19 mouse cellular contexts compared by ENCODE assay signal in the genomic region with DNA sequence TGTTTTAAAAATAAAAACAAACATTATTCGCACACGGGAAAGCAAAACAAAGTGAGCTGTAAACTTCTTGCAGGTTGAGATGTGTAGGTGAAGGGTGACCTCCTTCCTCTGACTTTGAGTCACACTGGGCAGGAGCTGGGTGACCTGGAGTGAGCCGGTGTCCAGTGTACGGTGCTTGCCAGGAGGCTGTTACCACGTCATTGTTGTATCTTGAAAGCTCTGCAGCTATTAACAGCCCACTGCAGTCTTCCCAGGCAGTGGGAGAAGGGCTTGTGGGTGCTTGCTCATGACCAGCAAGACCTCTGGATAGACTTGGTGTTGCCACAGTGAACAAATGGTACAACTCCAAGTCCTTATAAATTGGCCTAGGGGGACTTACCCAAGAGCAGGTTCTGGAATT. TPM values are rescaled to one million over a fixed set of nuclear protein-coding genes. Genes with fewer than 3 reads are reported as not detected.
DNase-seq lines count a peak whose midpoint lies in the region; ATAC-seq lines count a peak whose summit lies in the region.
"Had no signal": no experiment of that assay in that cellular context is flagged by ENCODE, and none has a peak within 500 bp of the region (broad histone marks: within the 10 kb centered on the region; RNA-seq: fewer than 3 reads in every experiment).

No protein-coding gene starts in this region.

- peaks cover 9% of the 10 kb centered on the region; the same call in 1 of the 2 replicates for H3K4me1 ChIP-seq in hindbrain, embryonic 10.5 days (replicated peaks)
- H3K4me1 ChIP-seq in hindbrain, embryonic 11.5 days (replicated peaks; ENCODE audit: control insufficient read depth, insufficient read depth, low read length) = no peaks in the 10 kb centered on the region
- peaks cover 24% of the 10 kb centered on the region for H3K4me1 ChIP-seq in heart, embryonic 15.5 days (replicated peaks)
- peaks cover 64% of the 10 kb centered on the region for H3K4me1 ChIP-seq in liver, embryonic 15.5 days (replicated peaks)
- no peaks in the 10 kb centered on the region for H3K4me1 ChIP-seq in midbrain, embryonic 13.5 days (replicated peaks)
- H3K4me1 ChIP-seq: midbrain, embryonic 10.5 days; neural tube, embryonic 12.5 days had no signal

- WGBS in hindbrain, embryonic 10.5 days = 78% methylated on average over 5 of the region's 5 CpGs
- WGBS in hindbrain, embryonic 11.5 days = 80% methylated on average over 5 of the region's 5 CpGs
- WGBS in heart, embryonic 15.5 days = 44% methylated on average over 5 of the region's 5 CpGs
- 60% methylated on average over 5 of the region's 5 CpGs for WGBS in liver, embryonic 15.5 days (ENCODE audit: insufficient replicate concordance)
- WGBS in midbrain, embryonic 13.5 days = 84% methylated on average over 5 of the region's 5 CpGs

- H3K27me3 ChIP-seq in hindbrain, embryonic 10.5 days (ENCODE audit: insufficient read depth, poor library complexity, severe bottlenecking) = no peaks in the 10 kb centered on the region
- no peaks in the 10 kb centered on the region for H3K27me3 ChIP-seq in hindbrain, embryonic 11.5 days (ENCODE audit: control insufficient read depth, insufficient read depth, low read length)
- H3K27me3 ChIP-seq in heart, embryonic 15.5 days = no peaks in the 10 kb centered on the region
- peaks cover 10% of the 10 kb centered on the region for H3K27me3 ChIP-seq in liver, embryonic 15.5 days
- no peaks in the 10 kb centered on the region for H3K27me3 ChIP-seq in midbrain, embryonic 13.5 days
- H3K27me3 ChIP-seq: CH12.LX; embryonic facial prominence, embryonic 15.5 days; forebrain, embryonic 13.5 days; neural tube, embryonic 12.5 days had no signal

- DNase-seq in cerebellum, adult 9-11 months = peak; percentile 18
- no peak for DNase-seq in cerebellum, postnatal 14 days
- no peak for DNase-seq in hindbrain, embryonic 10.5 days (ENCODE audit: low spot score)
- no peak for DNase-seq in hindbrain, embryonic 11.5 days (ENCODE audit: low spot score)
- DNase-seq in left cerebral cortex, adult 18-20 months (ENCODE audit: low spot score in 2 of 2) = no peak
- DNase-seq: embryo, embryonic 11 days; kidney, adult 2 months; kidney, postnatal 36 days; lung, postnatal 14 days; thymus, postnatal 14 days had no signal

- H3K27ac ChIP-seq in hindbrain, embryonic 10.5 days = peak overlapping the region; percentile 42; the same call in 1 of the 2 replicates
- H3K27ac ChIP-seq in hindbrain, embryonic 11.5 days (ENCODE audit: low read depth, low read length) = no peak overlapping the region
- H3K27ac ChIP-seq in heart, embryonic 15.5 days = peak overlapping the region; percentile 20
- H3K27ac ChIP-seq in liver, embryonic 15.5 days (replicated peaks) = peak overlapping the region; percentile 98
- no peak overlapping the region for H3K27ac ChIP-seq in midbrain, embryonic 13.5 days
- H3K27ac ChIP-seq: embryonic facial prominence, embryonic 15.5 days; forebrain, embryonic 13.5 days; midbrain, embryonic 10.5 days; neural tube, embryonic 12.5 days had no signal

- H3K9me3 ChIP-seq in hindbrain, embryonic 10.5 days = no peaks in the 10 kb centered on the region
- no peaks in the 10 kb centered on the region for H3K9me3 ChIP-seq in hindbrain, embryonic 11.5 days (ENCODE audit: control insufficient read depth, low read length)
- H3K9me3 ChIP-seq in heart, embryonic 15.5 days (replicated peaks) = no peaks in the 10 kb centered on the region
- H3K9me3 ChIP-seq in liver, embryonic 15.5 days (replicated peaks) = no peaks in the 10 kb centered on the region
- H3K9me3 ChIP-seq in midbrain, embryonic 13.5 days = no peaks in the 10 kb centered on the region
- H3K9me3 ChIP-seq: embryonic facial prominence, embryonic 15.5 days; forebrain, embryonic 13.5 days; midbrain, embryonic 10.5 days; neural tube, embryonic 12.5 days had no signal

- peaks cover 33% of the 10 kb centered on the region for H3K36me3 ChIP-seq in hindbrain, embryonic 10.5 days
- no peaks in the 10 kb centered on the region for H3K36me3 ChIP-seq in hindbrain, embryonic 11.5 days (ENCODE audit: control insufficient read depth, insufficient read depth, low read length)
- peaks cover 18% of the 10 kb centered on the region; the same call in 1 of the 2 replicates for H3K36me3 ChIP-seq in heart, embryonic 15.5 days
- peaks cover 32% of the 10 kb centered on the region for H3K36me3 ChIP-seq in liver, embryonic 15.5 days (replicated peaks)
- H3K36me3 ChIP-seq in midbrain, embryonic 13.5 days = peaks cover 27% of the 10 kb centered on the region

- ATAC-seq in hindbrain, embryonic 11.5 days (ENCODE audit: low FRiP score) = no peak
- ATAC-seq in heart, embryonic 15.5 days (replicated peaks; ENCODE audit: insufficient number of reproducible peaks, insufficient read depth, low FRiP score, low read depth) = no peak
- ATAC-seq in liver, embryonic 15.5 days (ENCODE audit: insufficient read depth) = no peak
- ATAC-seq in midbrain, embryonic 13.5 days = no peak
- ATAC-seq: forebrain, embryonic 13.5 days had no signal

- no peak overlapping the region for H3K9ac ChIP-seq in hindbrain, embryonic 11.5 days (ENCODE audit: low read depth, low read length)
- no peak overlapping the region for H3K9ac ChIP-seq in heart, embryonic 15.5 days
- peak overlapping the region; percentile 16 for H3K9ac ChIP-seq in liver, embryonic 15.5 days
- no peak overlapping the region for H3K9ac ChIP-seq in midbrain, embryonic 13.5 days (replicated peaks)
- H3K9ac ChIP-seq: embryonic facial prominence, embryonic 15.5 days; forebrain, embryonic 13.5 days; neural tube, embryonic 12.5 days had no signal

- no peak overlapping the region for H3K4me3 ChIP-seq in hindbrain, embryonic 10.5 days
- H3K4me3 ChIP-seq in hindbrain, embryonic 11.5 days (ENCODE audit: low read depth, low read length) = no peak overlapping the region
- no peak overlapping the region for H3K4me3 ChIP-seq in heart, embryonic 15.5 days
- H3K4me3 ChIP-seq in liver, embryonic 15.5 days (replicated peaks) = peak overlapping the region; percentile 15; the same call in 1 of the 2 replicates
- H3K4me3 ChIP-seq in midbrain, embryonic 13.5 days (replicated peaks) = no peak overlapping the region
- H3K4me3 ChIP-seq: embryonic facial prominence, embryonic 15.5 days; forebrain, embryonic 13.5 days; midbrain, embryonic 10.5 days; neural tube, embryonic 12.5 days had no signal

- H3K4me2 ChIP-seq in hindbrain, embryonic 11.5 days (replicated peaks; ENCODE audit: low read depth, low read length) = no peak overlapping the region
- H3K4me2 ChIP-seq in heart, embryonic 15.5 days = no peak overlapping the region
- H3K4me2 ChIP-seq in liver, embryonic 15.5 days = peak overlapping the region; percentile 57
- H3K4me2 ChIP-seq in midbrain, embryonic 13.5 days (replicated peaks) = no peak overlapping the region
- H3K4me2 ChIP-seq: embryonic facial prominence, embryonic 15.5 days; forebrain, embryonic 13.5 days; neural tube, embryonic 12.5 days had no signal

RNA-seq across cellular contexts. Expression of gene Tpra1, which starts 12.7 kb away (rescaled TPM):
- polyA plus RNA-seq in hindbrain, embryonic 10.5 days (2016; fragmentation: Nextera tagmentation; extraction: Ambion mirVana) = 60.5 and 62.3 TPM in 2 replicates
- 40.1 and 45.4 TPM in 2 replicates for polyA plus RNA-seq in hindbrain, embryonic 11.5 days (2014; fragmentation: Nextera tagmentation; extraction: Ambion mirVana)
- polyA plus RNA-seq in heart, embryonic 15.5 days (2015; fragmentation: Nextera tagmentation; extraction: Ambion mirVana) = 41.4 and 54.7 TPM in 2 replicates
- 54.9 and 66.4 TPM in 2 replicates for polyA plus RNA-seq in liver, embryonic 15.5 days (2015; fragmentation: Nextera tagmentation; extraction: Ambion mirVana)
- 10 to 100 TPM; 45.5 to 47.2 TPM for total RNA-seq in left cerebral cortex, adult 18-20 months (2021)
- polyA plus RNA-seq in midbrain, embryonic 13.5 days (2015; fragmentation: Nextera tagmentation; extraction: Ambion mirVana) = 66.9 and 70.2 TPM in 2 replicates

RNA-seq across cellular contexts. Expression of gene Mcm2, which starts 16.2 kb away (rescaled TPM):
- polyA plus RNA-seq in hindbrain, embryonic 10.5 days (2016; fragmentation: Nextera tagmentation; extraction: Ambion mirVana) = 222 and 292 TPM in 2 replicates
- 146 and 191 TPM in 2 replicates for polyA plus RNA-seq in hindbrain, embryonic 11.5 days (2014; fragmentation: Nextera tagmentation; extraction: Ambion mirVana)
- 68.2 and 94.2 TPM in 2 replicates for polyA plus RNA-seq in heart, embryonic 15.5 days (2015; fragmentation: Nextera tagmentation; extraction: Ambion mirVana)
- 147 and 155 TPM in 2 replicates for polyA plus RNA-seq in liver, embryonic 15.5 days (2015; fragmentation: Nextera tagmentation; extraction: Ambion mirVana)
- 1 to 10 TPM; 3.7 to 6.8 TPM for total RNA-seq in left cerebral cortex, adult 18-20 months (2021)
- 66.2 and 71.9 TPM in 2 replicates for polyA plus RNA-seq in midbrain, embryonic 13.5 days (2015; fragmentation: Nextera tagmentation; extraction: Ambion mirVana)

RNA-seq across cellular contexts. Expression of gene Podxl2, which starts 40.0 kb away (rescaled TPM):
- polyA plus RNA-seq in hindbrain, embryonic 10.5 days (2016; fragmentation: Nextera tagmentation; extraction: Ambion mirVana) = 81.1 and 182 TPM in 2 replicates
- polyA plus RNA-seq in hindbrain, embryonic 11.5 days (2014; fragmentation: Nextera tagmentation; extraction: Ambion mirVana) = 151 and 156 TPM in 2 replicates
- polyA plus RNA-seq in heart, embryonic 15.5 days (2015; fragmentation: Nextera tagmentation; extraction: Ambion mirVana) = 42.5 and 52.5 TPM in 2 replicates
- polyA plus RNA-seq in liver, embryonic 15.5 days (2015; fragmentation: Nextera tagmentation; extraction: Ambion mirVana) = 1.7 and 1.8 TPM in 2 replicates
- 100 to 1,000 TPM; 202 to 219 TPM for total RNA-seq in left cerebral cortex, adult 18-20 months (2021)
- polyA plus RNA-seq in midbrain, embryonic 13.5 days (2015; fragmentation: Nextera tagmentation; extraction: Ambion mirVana) = 478 and 520 TPM in 2 replicates
- total RNA-seq: monocyte, adult 5-6 weeks had no signal

Comparison
In these comparisons a context has a peak if more than half of its experiments do, and no peak if none do; other contexts are left out.
1. H3K27ac ChIP-seq: peak in hindbrain, embryonic 10.5 days (single experiment), heart, embryonic 15.5 days (single experiment) and liver, embryonic 15.5 days (single experiment); none in hindbrain, embryonic 11.5 days (single experiment) and midbrain, embryonic 13.5 days (single experiment).
2. RNA of gene Podxl2, which starts 40.0 kb away (polyA plus RNA-seq): 478 to 520 TPM in midbrain, embryonic 13.5 days, 81.1 to 182 TPM in hindbrain, embryonic 10.5 days, 151 to 156 TPM in hindbrain, embryonic 11.5 days and 42.5 to 52.5 TPM in heart, embryonic 15.5 days; 1.7 to 1.8 TPM in liver, embryonic 15.5 days; every median in the first group is over 10 times any median in the second.